Mouse (Mus musculus): ENCODE measurements around the gene Med1.
"Not testable (repeated sequence)": the region's sequence is repeated elsewhere in the genome, so short reads cannot be mapped to it uniquely, and the experiment has no call there.

Gene Med1

GRCm38 (mm10) chr11:98192901-98193805 is at the start of gene Med1:
Gene Med1 (minus strand): TSS chr11:98193293.
- in situ Hi-C loops (cut with MboI, MseI), result no loop called here

- in situ Hi-C loops (cut with MboI, MseI), result loop anchor here (5.0 to 10.0 kb wide), 2 partner anchors 57 to 1064 kb away; no protein-coding TSS in a partner anchor
These were observed 45.9 kb upstream of the Med1 start for GRCm38 (mm10) chr11:98238995-98239394.

GRCm38 (mm10) chr11:98238416-98238815 is 45.3 kb upstream of the Med1 start:
- in situ Hi-C loops (cut with MboI, MseI), result loop anchor here (5.0 to 10.0 kb wide), 2 partner anchors 56 to 1064 kb away; no protein-coding TSS in a partner anchor

- in situ Hi-C loops (cut with MboI, MseI), result no loop called here
These were observed 33.3 kb upstream of the Med1 start for GRCm38 (mm10) chr11:98226349-98226748.

- in situ Hi-C loops (cut with MboI, MseI), result loop anchor here (5.0 kb wide), 1 partner anchor 46 kb away; no protein-coding TSS in a partner anchor
These were observed 20.2 kb upstream of the Med1 start for GRCm38 (mm10) chr11:98213311-98213710.

GRCm38 (mm10) chr11:98209661-98210060 is 16.6 kb upstream of the Med1 start:
- in situ Hi-C loops (cut with MboI, MseI), result loop anchor here (5.0 kb wide), 1 partner anchor 42 kb away; no protein-coding TSS in a partner anchor

- in situ Hi-C loops (cut with MboI, MseI), result not testable (repeated sequence)
These were observed 13.2 kb upstream of the Med1 start for GRCm38 (mm10) chr11:98206281-98206680.

- in situ Hi-C loops (cut with MboI, MseI), result no loop called here
These were observed 12.4 kb upstream of the Med1 start for GRCm38 (mm10) chr11:98205463-98205862.

- in situ Hi-C loops (cut with MboI, MseI), result no loop called here
These were observed 10.9 kb upstream of the Med1 start for GRCm38 (mm10) chr11:98203931-98204421.

- in situ Hi-C loops (cut with MboI, MseI), result no loop called here
These were observed 10.3 kb upstream of the Med1 start for GRCm38 (mm10) chr11:98203351-98203911.

GRCm38 (mm10) chr11:98202641-98203350 is 9.7 kb upstream of the Med1 start, which contains the start of gene Cdk12:
Gene Cdk12 (plus strand): TSS chr11:98203059.
- in situ Hi-C loops (cut with MboI, MseI), result no loop called here

- in situ Hi-C loops (cut with MboI, MseI), result no loop called here
These were observed 8.9 kb upstream of the Med1 start for GRCm38 (mm10) chr11:98201791-98202640.

GRCm38 (mm10) chr11:98190820-98191219 is 2.3 kb downstream of the Med1 start:
- in situ Hi-C loops (cut with MboI, MseI), result no loop called here

GRCm38 (mm10) chr11:98187640-98188395 is 5.3 kb downstream of the Med1 start:
- in situ Hi-C loops (cut with MboI, MseI), result no loop called here

GRCm38 (mm10) chr11:98182149-98182548 is 10.9 kb downstream of the Med1 start:
- in situ Hi-C loops (cut with MboI, MseI), result loop anchor here (5.0 kb wide), 1 partner anchor 55 kb away; no protein-coding TSS in a partner anchor

GRCm38 (mm10) chr11:98168400-98168799 is 24.7 kb downstream of the Med1 start:
- in situ Hi-C loops (cut with MboI, MseI), result loop anchor here (5.0 to 25.0 kb wide), 3 partner anchors 44 to 1214 kb away; partner anchors contain the start of gene Top2a

- in situ Hi-C loops (cut with MboI, MseI), result loop anchor here (25.0 kb wide), 1 partner anchor 857 kb away; the partner anchor contains the start of gene Top2a
These were observed 38.0 kb downstream of the Med1 start for GRCm38 (mm10) chr11:98155094-98155493.

- in situ Hi-C loops (cut with MboI, MseI), result loop anchor here (25.0 kb wide), 1 partner anchor 862 kb away; the partner anchor contains the start of gene Top2a
These were observed 42.4 kb downstream of the Med1 start for GRCm38 (mm10) chr11:98150625-98151156.
